Mouse (Mus musculus): ENCODE measurements around the gene Nhej1. TPM values are rescaled to one million over a fixed set of nuclear protein-coding genes. Genes with fewer than 3 reads are reported as not detected.

Gene Nhej1
- total RNA-seq, 2 experiments from 2014 or later, result 2.2 to 2.7 TPM

DNA sequence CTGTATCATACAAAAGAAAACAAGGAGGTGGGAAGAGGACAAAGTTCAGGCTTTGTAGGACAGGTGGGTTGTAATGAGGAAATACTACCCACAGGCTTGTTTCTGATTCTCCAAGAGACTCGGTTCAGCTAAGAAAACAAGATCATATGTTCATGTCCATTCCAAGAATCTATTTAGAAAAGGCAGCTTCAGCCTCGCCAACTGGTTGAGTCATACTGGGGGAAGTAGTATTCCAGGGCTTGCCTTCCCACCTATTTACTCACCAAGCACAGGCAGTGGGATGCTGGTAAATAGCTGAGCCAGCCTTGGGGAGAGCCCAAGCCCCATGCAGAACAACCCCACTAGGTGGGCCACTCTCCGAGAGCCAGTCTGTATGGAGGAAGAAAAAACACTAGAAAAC, 3.6 kb upstream of the Nhej1 start:
- DNase-seq (ENCODE audit: low spot score in 2 of 2), result no peak

DNA sequence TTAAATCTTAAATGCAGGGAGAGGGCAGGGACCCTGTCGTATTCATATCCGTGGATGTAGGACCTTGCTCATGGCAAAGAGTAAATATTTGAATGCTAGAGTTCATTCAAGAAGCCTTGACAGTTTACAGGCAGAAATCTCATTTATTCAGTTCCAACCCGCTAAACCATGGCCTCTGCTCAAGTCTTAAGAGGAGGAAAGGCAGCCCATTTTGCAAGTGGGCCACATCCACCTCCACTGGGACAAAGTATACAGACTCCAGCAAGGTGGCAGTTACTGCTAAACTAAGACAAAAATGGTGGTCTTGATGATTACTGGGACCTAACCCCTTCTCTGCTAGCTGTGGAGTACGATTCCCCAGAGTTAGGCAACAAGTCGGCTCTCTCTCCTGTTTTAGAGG, 418 bp upstream of the Nhej1 start:
- no peak for DNase-seq (ENCODE audit: low spot score in 2 of 2)

DNA sequence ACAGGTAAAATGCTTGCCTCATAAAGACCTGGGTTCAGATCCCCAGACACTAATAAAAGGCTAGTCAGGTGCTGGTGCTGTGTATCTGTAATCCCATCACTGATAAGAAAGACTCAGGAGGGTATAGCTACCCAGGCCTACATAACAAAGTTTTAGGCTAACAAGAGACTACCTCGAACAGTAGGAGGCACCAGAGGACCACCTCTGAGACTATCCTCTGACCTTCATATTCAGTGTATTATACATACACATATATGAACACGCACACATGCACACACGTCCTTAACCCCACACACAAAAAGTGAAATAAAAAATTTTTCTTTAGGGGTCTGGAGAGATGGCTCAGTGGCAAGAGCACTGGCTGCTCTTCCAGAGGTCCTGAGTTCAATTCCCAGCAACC, 2.8 kb downstream of the Nhej1 start:
- no peak for DNase-seq (ENCODE audit: low spot score in 2 of 2)

DNA sequence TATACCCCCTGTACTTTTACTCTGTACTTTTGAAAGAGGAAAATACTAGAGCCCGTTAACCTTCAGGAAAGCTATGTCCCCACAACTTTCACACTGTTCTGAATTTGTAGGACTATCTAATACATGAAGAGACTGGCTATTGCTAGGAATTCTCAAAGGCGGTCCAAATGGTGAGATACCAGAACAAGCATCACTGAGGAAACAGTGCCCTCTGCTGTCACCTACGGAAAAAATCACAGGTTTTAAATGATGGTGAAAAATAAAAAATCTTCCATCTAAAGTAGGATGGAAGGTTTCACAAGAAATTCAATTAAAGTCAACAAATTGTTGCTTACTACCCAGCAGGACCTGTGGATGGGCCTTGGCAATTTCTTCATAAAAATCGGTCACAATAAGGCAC, 72.9 kb downstream of the Nhej1 start:
- peak; percentile 13 to 34 for DNase-seq (ENCODE audit: low spot score in 2 of 2)

DNA sequence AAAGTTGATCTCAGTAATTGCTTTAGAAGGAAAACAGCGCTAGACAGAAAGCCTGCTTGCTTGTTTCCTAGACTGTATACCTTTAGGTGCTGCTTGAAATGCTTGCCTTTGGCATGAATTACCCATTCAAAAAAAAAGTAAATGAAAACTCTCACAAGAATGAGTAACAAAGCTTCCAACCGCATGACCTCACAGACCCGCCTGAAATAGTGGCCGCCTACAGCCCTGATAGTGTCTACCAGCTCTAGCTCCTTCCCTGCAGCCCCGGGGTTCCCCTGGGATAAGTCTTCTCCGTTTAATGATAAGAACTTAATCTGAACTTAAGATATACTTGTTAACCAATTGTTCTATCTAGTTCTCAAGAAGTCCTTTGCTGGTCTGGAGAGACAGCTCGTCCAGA, 73.6 kb downstream of the Nhej1 start:
- DNase-seq (ENCODE audit: low spot score in 2 of 2), result no peak

DNA sequence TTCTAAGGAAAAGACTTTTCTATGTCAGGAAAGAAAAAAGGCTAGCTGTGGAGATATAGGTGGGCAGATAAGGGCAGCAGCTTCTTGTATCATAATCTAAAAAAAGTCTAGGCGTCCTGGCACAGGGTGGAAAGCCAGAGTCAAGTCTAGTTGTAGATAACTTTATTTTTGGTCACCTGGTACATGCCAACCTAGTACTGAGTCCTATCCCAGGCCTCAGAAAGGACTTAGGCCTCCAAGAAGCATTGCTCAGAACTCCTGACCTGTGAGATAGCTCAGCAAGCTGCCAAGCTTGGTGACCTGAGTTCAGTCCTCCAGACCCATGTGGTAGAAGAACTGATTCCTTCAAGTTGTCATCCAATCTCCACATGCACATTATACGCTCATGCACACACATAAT, 76.4 kb downstream of the Nhej1 start:
- DNase-seq (ENCODE audit: low spot score in 2 of 2), result no peak

DNA sequence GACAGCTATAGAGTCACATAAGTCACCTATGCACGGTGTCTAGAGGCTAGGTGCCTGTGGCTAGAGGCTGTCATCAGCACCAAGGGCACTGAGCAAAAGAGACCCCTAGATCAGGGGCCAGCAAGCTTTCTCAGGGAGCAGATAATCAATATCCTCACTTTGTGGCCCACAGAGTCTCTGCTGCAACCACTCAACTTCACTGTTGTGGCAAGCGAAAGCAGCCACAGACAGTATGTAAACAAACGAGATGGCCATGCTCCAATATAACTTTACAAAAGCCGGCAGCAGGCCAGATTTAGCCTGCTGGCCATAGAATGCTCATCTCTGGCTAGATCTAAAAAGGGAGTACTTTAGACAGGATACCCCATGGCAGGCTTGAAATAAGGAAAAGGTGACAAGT, 77.0 kb downstream of the Nhej1 start:
- no peak for DNase-seq (ENCODE audit: low spot score in 2 of 2)

DNA sequence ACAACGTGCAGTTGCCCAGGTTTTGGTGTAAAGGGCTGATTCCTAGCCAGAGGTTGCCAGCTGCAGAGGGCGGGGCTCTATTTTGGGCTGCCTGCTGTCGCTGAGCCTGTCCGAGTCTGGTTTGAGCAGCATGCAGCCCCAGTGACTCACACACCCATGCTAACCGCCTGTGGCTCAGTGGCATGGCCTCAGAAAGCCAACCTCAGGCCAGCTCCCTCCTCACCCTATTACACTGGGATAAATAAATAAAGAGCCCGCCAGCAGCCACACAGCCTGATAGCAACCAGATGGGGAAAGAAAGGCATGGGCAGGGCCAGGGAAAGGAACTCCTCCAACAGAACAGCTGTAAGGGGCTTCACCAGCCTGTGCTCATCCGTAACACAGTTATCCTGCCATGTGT, 84.6 kb downstream of the Nhej1 start:
- DNase-seq (ENCODE audit: low spot score in 2 of 2), result no peak

DNA sequence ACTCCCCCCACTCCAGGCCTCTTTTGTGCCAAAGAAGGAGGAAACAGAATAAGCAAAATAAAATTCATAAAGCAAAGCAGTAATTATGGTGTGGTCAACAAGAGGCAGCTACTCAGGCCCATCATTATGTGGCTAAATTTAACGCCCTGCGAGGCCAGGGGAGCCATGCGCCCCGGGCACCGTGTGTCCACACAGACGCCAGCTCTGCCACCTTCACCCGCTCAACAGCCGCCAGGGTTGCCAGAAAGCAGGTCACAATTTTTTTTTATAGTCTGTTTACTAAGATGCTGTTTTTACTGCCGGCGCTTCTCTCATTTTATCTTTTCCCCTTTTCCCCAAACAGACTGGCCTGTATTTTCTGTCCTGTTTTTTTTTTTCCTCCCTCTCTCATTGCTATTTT, 93.0 kb downstream of the Nhej1 start:
- no peak for DNase-seq (ENCODE audit: low spot score in 2 of 2)

DNA sequence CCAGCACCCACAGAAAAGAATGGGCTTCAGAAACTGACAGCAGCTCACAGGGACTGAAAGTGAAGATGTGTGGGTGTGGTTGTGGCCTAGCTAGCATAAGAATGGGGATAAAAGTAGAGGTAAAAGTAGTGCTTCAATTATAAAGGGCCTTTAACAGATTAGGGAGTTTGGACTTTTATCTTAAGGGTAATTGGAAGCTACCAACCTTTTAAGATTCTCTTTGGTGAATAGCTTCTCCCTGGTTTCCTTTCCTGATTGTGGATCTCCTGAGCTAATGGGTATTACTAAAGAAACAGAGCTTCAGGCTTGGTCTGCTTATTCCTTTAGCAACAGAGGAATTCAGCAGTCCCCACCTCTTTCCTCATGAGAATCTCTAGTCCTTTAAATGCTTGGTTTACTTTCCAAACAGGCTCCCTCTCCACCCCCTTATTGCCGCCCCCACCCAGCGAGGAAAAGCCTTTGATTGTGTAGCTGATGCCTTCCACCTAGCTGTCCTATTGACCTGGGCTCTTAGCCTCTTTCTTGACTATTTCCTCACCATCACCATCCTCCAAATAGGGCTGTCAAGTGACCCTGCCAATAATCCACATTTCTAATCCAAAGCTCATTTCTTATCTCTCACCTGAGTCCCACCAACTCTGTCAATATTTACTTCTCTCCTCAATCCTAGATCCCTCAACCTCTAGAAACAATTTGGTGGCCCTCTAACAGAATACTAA, 97.8 kb downstream of the Nhej1 start:
- DNase-seq (ENCODE audit: low spot score in 2 of 2), result no peak

DNA sequence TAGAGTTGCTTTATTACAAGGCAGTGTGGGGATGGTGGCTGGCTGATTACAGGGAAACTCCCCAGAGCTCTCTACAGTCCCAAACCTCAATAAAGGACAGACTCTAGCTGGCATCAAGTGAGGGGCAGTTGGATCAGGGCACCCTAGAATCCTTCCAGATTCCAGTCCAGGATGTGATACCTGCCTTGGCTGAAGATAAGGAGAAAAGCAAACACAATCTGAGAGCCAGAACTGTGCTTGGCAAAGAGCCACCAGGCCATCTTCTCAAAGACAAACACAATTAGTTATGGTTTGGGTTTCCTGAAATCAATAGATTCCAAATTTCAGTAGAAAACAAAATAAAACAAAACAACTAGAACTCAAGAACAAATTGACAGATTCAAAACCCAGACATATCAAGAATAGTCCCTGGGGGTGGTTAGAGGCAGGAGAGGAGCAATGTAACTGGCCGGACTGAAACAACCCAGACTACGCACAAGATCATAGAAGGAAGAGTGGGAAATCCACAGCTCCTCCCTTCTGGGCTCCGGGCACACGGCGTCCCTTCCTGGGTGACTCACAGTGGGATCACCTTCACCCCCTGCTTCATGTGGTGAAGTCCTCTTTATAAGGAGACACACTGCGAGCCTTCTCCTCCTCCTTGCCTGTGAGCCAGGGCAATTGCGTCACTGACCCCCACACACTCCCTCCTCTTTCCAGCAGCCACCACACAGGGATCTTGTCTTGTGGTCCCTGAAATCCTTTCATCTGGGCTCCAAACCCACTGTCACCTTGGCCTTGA, 100.4 kb downstream of the Nhej1 start:
- no peak for DNase-seq (ENCODE audit: low spot score in 2 of 2)

DNA sequence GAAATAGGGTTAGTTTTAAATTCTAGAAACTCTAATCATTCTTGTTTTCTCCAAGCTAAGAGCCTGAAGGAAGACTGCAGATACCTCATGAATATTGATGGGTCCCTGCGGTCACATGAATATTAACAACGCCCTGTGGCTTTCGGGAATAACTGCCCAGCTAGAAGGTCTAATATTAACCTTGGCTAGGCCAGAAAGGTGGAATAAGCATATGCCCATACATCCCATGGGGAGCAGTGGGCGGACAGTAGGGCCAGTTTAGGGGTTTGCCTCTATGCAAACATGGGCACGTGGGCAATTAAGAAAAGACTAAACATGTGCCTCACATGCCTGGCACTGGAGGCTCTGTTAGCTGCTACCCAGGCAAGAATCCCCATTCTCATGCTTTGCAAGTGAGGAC, 102.8 kb downstream of the Nhej1 start:
- no peak for DNase-seq (ENCODE audit: low spot score in 2 of 2)

DNA sequence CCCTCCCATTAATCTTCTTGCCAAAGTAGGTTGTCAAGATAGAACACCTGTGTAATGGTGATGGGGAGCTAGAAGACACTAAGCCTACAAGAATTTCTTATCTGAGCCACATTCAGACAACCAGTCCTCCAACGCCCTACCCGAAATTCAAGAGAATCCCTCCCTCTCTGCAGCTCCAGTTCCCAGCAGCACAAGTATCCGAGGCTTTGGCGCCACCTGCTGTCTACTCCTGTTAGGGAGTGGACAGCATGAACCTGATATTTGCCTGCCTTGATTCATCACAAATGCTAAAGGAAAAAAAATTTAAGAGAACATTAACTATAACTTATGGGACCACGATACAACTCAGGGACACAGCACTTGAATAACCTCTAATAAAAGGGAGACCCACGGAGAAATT, 108.2 kb downstream of the Nhej1 start:
- peak; percentile 80 to 88 for DNase-seq (ENCODE audit: low spot score in 2 of 2)

DNA sequence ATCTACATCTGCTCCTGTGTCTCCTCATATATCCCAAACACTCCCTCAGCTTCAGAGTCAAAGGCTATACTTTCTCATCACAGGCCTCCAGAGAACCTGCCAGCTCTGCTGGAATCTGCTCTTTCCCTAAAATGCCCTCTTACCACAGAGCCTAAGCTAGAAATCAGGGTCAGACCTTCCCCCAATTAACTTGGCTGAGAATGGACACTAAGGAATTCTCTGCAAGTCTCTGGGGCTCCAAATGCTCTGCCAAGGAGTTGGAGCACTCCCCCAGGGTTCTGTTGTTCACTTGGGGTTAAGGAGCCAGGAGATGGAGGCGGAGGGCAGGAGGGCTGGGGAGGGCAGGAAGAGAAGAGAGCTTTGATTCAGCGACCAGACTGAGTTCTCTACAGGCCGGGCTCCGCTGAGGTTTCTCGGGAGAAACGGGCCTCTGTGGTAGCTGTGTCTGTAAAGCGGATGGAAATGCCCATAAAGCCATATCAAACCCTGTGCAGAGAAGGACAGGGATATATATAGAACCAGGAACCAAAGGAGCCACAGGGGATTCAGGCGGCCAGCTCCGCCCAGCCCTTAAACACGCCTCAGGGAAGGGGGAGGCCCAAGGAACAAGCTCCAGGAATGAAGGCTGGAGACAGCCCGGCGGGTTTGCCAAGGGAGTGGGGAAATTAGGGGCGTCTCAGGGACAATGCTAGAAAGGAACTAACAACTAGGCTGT, 109.3 kb downstream of the Nhej1 start:
- no peak for DNase-seq (ENCODE audit: low spot score in 2 of 2)

DNA sequence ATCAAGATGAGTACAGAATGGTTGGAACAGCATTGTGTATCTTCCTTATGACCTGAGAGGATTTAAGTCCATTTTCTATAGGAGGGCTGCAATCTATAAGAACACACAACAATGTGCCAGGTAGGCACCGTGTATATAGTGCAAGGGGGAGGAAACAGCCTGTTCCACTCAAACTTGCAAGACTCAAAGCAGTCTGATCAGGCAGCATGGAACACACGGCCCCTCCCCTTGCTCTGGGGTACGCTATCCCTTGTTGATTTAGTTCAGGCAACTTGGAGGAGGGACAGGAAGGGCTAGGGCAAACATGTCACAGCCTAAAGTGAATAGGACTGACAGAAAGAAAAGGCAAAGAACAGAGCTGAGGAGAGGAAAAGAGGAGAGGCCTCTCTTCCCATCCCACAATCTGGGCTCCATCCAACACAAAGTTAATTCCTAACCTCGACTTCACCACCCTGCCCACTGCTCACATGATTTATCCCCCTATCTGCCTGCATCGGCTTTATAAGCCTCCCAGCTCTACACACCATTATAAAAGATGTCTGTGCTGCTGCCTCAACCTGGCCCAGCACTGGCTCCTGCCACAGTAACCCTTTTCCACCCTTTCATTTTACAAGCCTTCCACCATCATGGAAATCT, 110.7 kb downstream of the Nhej1 start:
- DNase-seq (ENCODE audit: low spot score in 2 of 2), result no peak

DNA sequence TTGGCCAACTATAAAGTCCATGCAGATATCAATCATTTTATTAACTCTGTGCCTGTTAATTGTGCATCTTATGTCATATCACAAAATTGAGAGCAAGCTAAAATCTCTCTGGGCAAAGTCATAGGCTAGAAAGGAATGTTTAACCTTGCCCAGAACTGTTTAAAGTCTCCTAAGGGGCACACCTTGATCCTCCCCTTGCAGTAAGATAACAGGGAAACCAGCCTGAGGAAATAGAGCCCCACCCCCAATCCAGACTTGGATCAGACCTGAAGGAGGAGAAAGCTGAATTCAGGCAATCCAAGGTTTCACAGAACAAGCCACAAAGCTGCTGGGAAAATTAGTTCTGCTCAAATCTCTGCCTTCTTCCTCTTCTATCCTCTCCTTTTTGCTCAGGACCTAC, 114.2 kb downstream of the Nhej1 start:
- DNase-seq (ENCODE audit: low spot score in 2 of 2), result no peak

DNA sequence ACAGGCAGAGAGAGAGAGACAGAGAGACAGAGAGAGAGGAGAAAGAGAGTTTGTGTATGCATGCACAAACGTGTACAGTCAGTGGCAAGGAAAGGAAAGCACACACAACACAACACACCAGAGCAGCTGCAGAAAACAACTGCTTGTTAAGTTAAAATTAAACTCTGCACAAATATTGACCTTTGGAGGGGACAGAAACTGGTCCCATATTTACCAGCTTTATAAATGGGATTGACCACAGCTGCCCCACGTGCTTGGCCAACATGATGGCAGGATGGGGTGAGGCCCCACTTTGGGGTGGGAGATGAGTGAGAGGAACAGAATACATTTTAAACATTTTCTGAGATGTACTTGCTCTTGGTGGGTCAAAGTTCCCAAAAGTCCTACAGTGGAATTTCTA, 114.8 kb downstream of the Nhej1 start:
- no peak for DNase-seq (ENCODE audit: low spot score in 2 of 2)

DNA sequence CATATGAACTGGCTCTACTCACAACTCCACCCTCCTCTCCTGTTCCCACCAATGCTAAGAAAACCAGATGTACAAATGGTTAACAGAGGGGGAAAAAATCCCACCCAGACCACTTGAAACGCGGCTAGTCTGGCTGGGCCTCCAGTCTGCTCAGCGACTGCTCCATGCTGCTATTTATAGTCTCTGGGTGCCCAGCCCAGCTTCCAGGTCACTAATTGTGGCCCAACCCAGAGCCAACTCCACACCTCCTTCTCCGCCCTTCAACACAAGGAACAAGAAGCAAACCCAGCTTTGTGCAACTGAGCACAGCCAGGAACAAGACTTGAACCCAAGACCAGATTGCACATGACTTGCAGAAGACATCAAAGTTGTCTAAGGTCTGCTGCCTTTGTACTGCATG, 119.0 kb downstream of the Nhej1 start:
- no peak for DNase-seq (ENCODE audit: low spot score in 2 of 2)

DNA sequence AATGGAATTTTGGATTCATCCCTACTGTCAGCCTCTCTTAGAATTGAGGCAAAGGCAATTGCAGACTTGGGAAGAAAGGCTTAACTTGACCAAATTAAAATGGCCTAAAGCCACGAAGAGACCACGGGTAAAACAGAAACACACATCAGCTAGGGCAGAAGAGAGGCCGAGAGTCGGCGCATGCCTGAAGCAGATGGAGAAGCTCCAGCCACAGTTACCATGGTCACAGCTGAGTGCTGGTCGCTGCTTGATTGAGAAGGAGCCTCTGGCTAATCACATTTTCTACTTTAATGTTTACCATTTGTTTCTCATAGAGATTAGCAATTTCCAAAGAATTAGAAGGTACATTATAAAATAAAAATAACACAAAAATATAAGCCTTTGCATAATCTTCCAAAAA, 123.8 kb downstream of the Nhej1 start:
- DNase-seq (ENCODE audit: low spot score in 2 of 2), result no peak

DNA sequence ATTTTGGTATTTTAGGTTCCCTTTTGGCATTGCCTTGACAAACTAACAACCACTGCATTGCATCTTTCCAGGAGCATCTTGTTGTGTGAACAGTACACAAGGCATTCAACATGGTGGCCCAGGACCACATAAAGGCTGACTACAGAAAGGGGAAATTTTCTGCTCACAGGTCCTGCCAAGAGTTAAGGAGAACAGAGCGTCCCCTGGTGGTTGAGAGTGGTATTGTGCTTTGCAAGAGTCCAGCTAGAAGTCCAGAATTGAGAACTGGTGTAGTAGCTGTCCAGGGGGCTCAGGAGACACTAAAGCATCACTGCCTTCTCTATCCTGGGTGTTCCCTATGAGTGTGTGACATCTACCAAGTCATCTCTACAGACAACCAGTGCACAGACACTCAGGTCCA, 124.5 kb downstream of the Nhej1 start:
- peak in 1 of 2 experiments; percentile 17 for DNase-seq (ENCODE audit: low spot score in 2 of 2)

DNA sequence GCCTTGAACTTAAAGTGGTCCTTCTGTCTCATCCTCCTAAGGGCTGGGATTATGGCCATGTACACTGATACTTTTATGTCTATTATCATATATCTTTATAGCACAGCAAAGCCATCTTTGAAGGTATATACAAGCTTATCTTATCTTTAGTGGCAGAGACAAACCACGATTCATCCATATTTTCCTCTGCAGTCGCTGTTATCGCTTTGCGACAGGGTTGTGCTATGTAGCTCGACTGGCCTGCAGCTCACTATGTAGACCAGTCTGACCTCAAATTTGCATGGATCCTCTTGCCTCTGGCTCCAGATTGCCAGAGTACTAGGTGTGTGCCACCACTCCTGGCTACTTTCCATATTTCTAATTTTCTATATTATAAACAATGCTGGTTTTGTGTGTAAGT, 125.8 kb downstream of the Nhej1 start:
- no peak for DNase-seq (ENCODE audit: low spot score in 2 of 2)

DNA sequence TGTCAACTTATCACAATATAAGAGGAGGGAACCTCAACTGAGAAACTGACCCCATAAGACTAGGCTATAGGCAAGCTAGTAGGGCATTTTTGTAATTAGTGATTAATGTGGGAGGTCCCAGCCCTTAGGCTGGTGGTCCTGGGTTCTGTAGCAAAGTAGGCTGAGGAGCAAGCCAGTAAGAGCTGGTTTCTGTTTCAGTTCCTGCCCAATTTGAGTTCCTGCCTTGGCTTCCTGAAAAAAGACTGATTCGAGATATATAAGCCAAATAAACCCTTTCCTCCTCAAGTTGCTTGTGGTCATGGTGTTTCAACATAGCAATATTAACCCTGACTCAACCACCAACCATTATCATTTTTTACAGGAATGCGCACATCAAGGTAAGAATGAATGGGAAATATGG, 127.8 kb downstream of the Nhej1 start:
- DNase-seq (ENCODE audit: low spot score in 2 of 2), result no peak
